Mouse (Mus musculus) embryo, embryonic 10 days (tissue): ENCODE data around the gene Rad23a.

Experiments
- DNase-seq: peaks from one replicate; pipeline ENCODE4 v3.0.0-alpha.2; 2015; ENCODE audit warnings: low spot score

The Rad23a gene

GRCm38 (mm10) chr8:84787523-84788302 is 52.8 kb downstream of the Rad23a start:
- no peak for DNase-seq

GRCm38 (mm10) chr8:84786801-84787467 is 53.5 kb downstream of the Rad23a start:
- DNase-seq, result no peak

GRCm38 (mm10) chr8:84785756-84786677 is 54.4 kb downstream of the Rad23a start:
- DNase-seq, result no peak

GRCm38 (mm10) chr8:84785506-84785755 is 55.0 kb downstream of the Rad23a start:
- no peak for DNase-seq

- DNase-seq, result no peak
Observed at GRCm38 (mm10) chr8:84784681-84785505, 55.6 kb downstream of the Rad23a start.
